Mouse (Mus musculus) C2C12 (cell line): Measurements from ENCODE around the gene Smc4. TPM values are rescaled to one million over a fixed set of nuclear protein-coding genes. Genes with fewer than 3 reads are reported as not detected.
"Not testable (repeated sequence)": the region's sequence is repeated elsewhere in the genome, so short reads cannot be mapped to it uniquely, and the experiment has no call there.

Source experiments
- H3K27me3 ChIP-seq: one replicate; pipeline ENCODE4 v1.6.1; 2011; ENCODE audit not compliant: control insufficient read depth, insufficient read depth, insufficient read length
- H3K36me3 ChIP-seq: one replicate; pipeline ENCODE4 v1.6.1; 2011; ENCODE audit not compliant: control insufficient read depth, insufficient read depth
- H3K4me3 ChIP-seq: one replicate; pipeline ENCODE4 v1.5.1; 2011; ENCODE audit warnings: mild to moderate bottlenecking, control low read depth; ENCODE audit not compliant: poor library complexity, insufficient read depth, severe bottlenecking
- H3K79me2 ChIP-seq: one replicate; pipeline ENCODE4 v1.6.1; 2011; ENCODE audit not compliant: control insufficient read depth, insufficient read depth
- H3K79me3 ChIP-seq: one replicate; pipeline ENCODE4 v1.6.1; 2011; ENCODE audit warnings: low read depth, control low read depth
- H3ac ChIP-seq: one replicate; pipeline ENCODE3; 2011; ENCODE audit warnings: low read depth; ENCODE audit not compliant: control insufficient read depth, insufficient read length
- CEBPB ChIP-seq: IDR thresholded peaks from one replicate; pipeline ENCODE4 v1.6.1; 2011; ENCODE audit warnings: low read depth, mild to moderate bottlenecking, control low read depth, moderate library complexity
- CTCF ChIP-seq: IDR thresholded peaks from one replicate; pipeline ENCODE4 v1.5.1; 2011; ENCODE audit not compliant: control insufficient read depth, insufficient read depth, insufficient read length
- FOSL1 ChIP-seq: IDR thresholded peaks from one replicate; pipeline ENCODE4 v1.8.0; 2011; ENCODE audit warnings: mild to moderate bottlenecking, low read length; ENCODE audit not compliant: poor library complexity, insufficient read depth, severe bottlenecking
- MAX ChIP-seq: IDR thresholded peaks from one replicate; pipeline ENCODE4 v1.6.1; 2011; ENCODE audit warnings: mild to moderate bottlenecking, control low read depth
- MYOD1 ChIP-seq: IDR thresholded peaks from one replicate; pipeline ENCODE4 v1.6.1; 2011; ENCODE audit warnings: low read depth; ENCODE audit not compliant: control insufficient read depth, insufficient read length
- MYOG ChIP-seq: IDR thresholded peaks from one replicate; pipeline ENCODE4 v1.6.1; 2011; ENCODE audit not compliant: control insufficient read depth, insufficient read length; ENCODE audit errors: extremely low read depth
- USF1 ChIP-seq: IDR thresholded peaks from one replicate; pipeline ENCODE4 v1.6.1; 2011; ENCODE audit warnings: low read depth, mild to moderate bottlenecking, control low read depth, moderate library complexity
- polyA plus RNA-seq: library from polyadenylated mRNA; unstranded; fragments of >200 nt; fragmentation: generic; extraction: Trizol; gene quantifications from one replicate; pipeline ENCODE4 v1.2.1, GENCODE M21; 2012; ENCODE audit warnings: missing spikeins

Gene Smc4
- polyA plus RNA-seq, 1 experiment, result 26.4 TPM

GRCm38 (mm10) chr3:69006246-69006760 is 1.8 kb downstream of the Smc4 start:
- H3ac ChIP-seq, result peak overlapping the region; percentile 78
- H3K36me3 ChIP-seq, result peaks cover 48% of the 10 kb centered on the region
- H3K4me3 ChIP-seq, result peak overlapping the region; percentile 97
- TF ChIP-seq CTCF (no peak), USF1 (no peak), MYOG (no peak), FOSL1 (no peak), MAX (no peak), MYOD1 (no peak), CEBPB (no peak)
- peaks cover 76% of the 10 kb centered on the region for H3K79me3 ChIP-seq
- peaks cover 96% of the 10 kb centered on the region for H3K79me2 ChIP-seq
- no peaks in the 10 kb centered on the region for H3K27me3 ChIP-seq

- Histone ChIP-seq H3K79me3 (peaks cover 90% of the 10 kb centered on the region), H3K36me3 (peaks cover 68% of the 10 kb centered on the region), H3ac (no peak overlapping the region), H3K4me3 (no peak overlapping the region), H3K79me2 (peaks cover 96% of the 10 kb centered on the region), H3K27me3 (no peaks in the 10 kb centered on the region)
- TF ChIP-seq CEBPB (no peak), MAX (no peak), MYOD1 (no peak), MYOG (no peak), CTCF (no peak), FOSL1 (no peak), USF1 (no peak)
These were observed 4.3 kb downstream of the Smc4 start for GRCm38 (mm10) chr3:69008873-69009272.

DNA sequence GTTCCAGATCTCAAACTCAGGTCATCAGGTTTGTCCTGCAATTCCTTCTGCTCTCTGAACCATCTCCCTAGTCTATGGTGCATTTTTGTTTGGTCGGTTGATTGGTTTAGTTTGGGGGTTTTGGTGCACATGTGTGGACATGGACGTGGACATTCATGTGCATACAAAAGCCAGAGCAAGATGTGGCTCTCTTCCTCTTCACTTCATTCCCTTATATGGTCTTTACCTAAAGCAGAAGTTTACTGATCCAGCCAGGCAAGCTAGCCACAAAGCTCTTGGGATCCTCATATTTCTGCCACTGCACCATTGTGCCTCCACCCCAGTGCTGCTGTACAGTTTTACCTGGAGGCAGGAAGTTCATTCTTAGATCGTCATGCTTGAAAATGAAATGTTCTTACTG is 12.6 kb downstream of the Smc4 start:
- no peak overlapping the region for H3ac ChIP-seq
- H3K79me2 ChIP-seq, result peaks cover 73% of the 10 kb centered on the region
- no peaks in the 10 kb centered on the region for H3K27me3 ChIP-seq
- H3K4me3 ChIP-seq, result no peak overlapping the region
- TF ChIP-seq CEBPB (no peak), MAX (no peak), USF1 (no peak), MYOG (no peak), FOSL1 (no peak), CTCF (no peak), MYOD1 (no peak)
- H3K36me3 ChIP-seq, result peaks cover 96% of the 10 kb centered on the region
- H3K79me3 ChIP-seq, result peaks cover 41% of the 10 kb centered on the region

DNA sequence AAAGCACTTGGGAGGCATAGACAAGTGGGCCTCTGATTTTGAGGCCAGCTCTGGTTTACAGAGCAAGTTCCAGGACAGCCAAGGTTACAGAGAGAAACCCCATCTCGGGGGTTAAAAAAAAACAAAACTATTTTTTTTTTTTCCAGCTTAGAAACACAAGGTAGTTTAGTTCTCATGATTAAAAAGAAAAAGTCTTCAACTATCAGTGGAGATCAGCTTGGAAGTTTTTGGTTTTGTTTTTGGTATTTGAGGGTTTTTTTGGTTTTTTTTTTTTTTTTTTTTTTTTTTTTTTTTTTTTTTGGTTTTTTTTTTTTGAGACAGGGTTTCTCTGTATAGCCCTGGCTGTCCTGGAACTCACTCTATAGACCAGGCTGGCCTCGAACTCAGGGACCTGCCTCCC is 14.1 kb downstream of the Smc4 start:
- Histone ChIP-seq H3K79me2 (peaks cover 64% of the 10 kb centered on the region), H3K79me3 (peaks cover 27% of the 10 kb centered on the region), H3K36me3 (peaks cover 93% of the 10 kb centered on the region)
- not testable (repeated sequence) for H3K4me3 ChIP-seq, H3ac ChIP-seq, H3K27me3 ChIP-seq

DNA sequence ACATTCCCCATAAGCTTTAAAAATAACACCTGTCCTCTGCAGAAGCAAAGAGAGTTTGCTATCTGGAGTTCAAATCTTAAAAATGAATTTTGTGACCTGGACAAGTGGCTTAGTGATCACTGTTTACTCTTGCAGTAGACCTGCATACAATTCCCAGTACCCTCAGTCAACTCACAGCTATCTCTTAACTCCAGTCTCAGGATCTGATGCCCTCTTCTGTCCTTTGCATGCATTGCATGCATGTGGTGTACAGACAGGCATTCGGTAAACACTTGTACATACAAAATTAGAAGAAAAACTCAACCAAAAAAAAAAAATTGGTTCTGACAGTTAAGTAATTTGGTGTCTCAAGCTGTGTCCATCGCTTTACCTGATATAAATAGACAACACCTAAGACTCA is 15.7 kb downstream of the Smc4 start:
- H3K36me3 ChIP-seq, result peaks cover 93% of the 10 kb centered on the region
- H3K79me2 ChIP-seq, result peaks cover 58% of the 10 kb centered on the region
- no peaks in the 10 kb centered on the region for H3K27me3 ChIP-seq
- no peak overlapping the region for H3ac ChIP-seq
- no peak for TF ChIP-seq MYOG
- no peak for TF ChIP-seq CEBPB
- TF ChIP-seq FOSL1, result no peak
- no peak for TF ChIP-seq MYOD1
- no peak for TF ChIP-seq MAX
- no peak for TF ChIP-seq USF1
- no peak for TF ChIP-seq CTCF
- H3K4me3 ChIP-seq, result no peak overlapping the region
- peaks cover 13% of the 10 kb centered on the region for H3K79me3 ChIP-seq

GRCm38 (mm10) chr3:69020764-69021163 is 16.2 kb downstream of the Smc4 start:
- H3K79me3 ChIP-seq, result peaks cover 13% of the 10 kb centered on the region
- peaks cover 95% of the 10 kb centered on the region for H3K36me3 ChIP-seq
- no peak for TF ChIP-seq CTCF
- no peak for TF ChIP-seq FOSL1
- no peak for TF ChIP-seq MYOG
- no peak for TF ChIP-seq MAX
- TF ChIP-seq CEBPB, result no peak
- TF ChIP-seq USF1, result no peak
- TF ChIP-seq MYOD1, result no peak
- H3K4me3 ChIP-seq, result no peak overlapping the region
- no peaks in the 10 kb centered on the region for H3K27me3 ChIP-seq
- H3ac ChIP-seq, result no peak overlapping the region
- H3K79me2 ChIP-seq, result peaks cover 58% of the 10 kb centered on the region
